Mouse (Mus musculus) bone marrow, adult 2 months (tissue): ENCODE results near the gene Atp1b4. TPM values are rescaled to one million over a fixed set of nuclear protein-coding genes. Genes with fewer than 3 reads are reported as not detected.
"Not testable (repeated sequence)": the region's sequence is repeated elsewhere in the genome, so short reads cannot be mapped to it uniquely, and the experiment has no call there.

Experiments used
- H3K27ac ChIP-seq: fragments of 200-500 bp; 2 replicates; pipeline ENCODE4 v1.5.1; 2012; ENCODE audit warnings: low read depth, mild to moderate bottlenecking, control low read depth, inconsistent platforms, low read length; ENCODE audit not compliant: control insufficient read depth, poor library complexity, insufficient read depth
- H3K4me1 ChIP-seq: fragments of 200-500 bp; 2 replicates; pipeline ENCODE4 v1.6.1; 2011; ENCODE audit warnings: low read length; ENCODE audit not compliant: control insufficient read depth, insufficient read depth
- H3K4me3 ChIP-seq: fragments of 200-500 bp; replicated peaks from 2 replicates; pipeline ENCODE3; 2011; ENCODE audit warnings: mild to moderate bottlenecking, low read depth, low read length, control low read depth; ENCODE audit not compliant: control insufficient read depth
- CTCF ChIP-seq: fragments of 200-500 bp; IDR thresholded peaks from 2 replicates; pipeline ENCODE4 v1.5.1; 2011; ENCODE audit warnings: low read length, control low read depth; ENCODE audit not compliant: control insufficient read depth, insufficient read depth
- POLR2A ChIP-seq: fragments of 200-500 bp; IDR thresholded peaks from 2 replicates; pipeline ENCODE4 v1.6.1; 2011; ENCODE audit warnings: low read depth, mild to moderate bottlenecking, control low read depth, low read length, borderline replicate concordance; ENCODE audit not compliant: control insufficient read depth
- WGBS: fragments of 180-500 bp; shearing (Covaris S2); methylation state at CpG from one replicate; pipeline ENCODE4 v1.1.7; 2018; 5-methylcytosine and 5-hydroxymethylcytosine counted together
- polyA plus RNA-seq: library from polyadenylated mRNA; stranded (reverse); fragments of >200 nt; gene quantifications from 2 replicates; pipeline ENCODE4 v1.2.4, GENCODE M21; 2011; ENCODE audit warnings: low replicate concordance; ENCODE audit not compliant: missing spikeins, insufficient read depth, insufficient read length

The Atp1b4 gene
- polyA plus RNA-seq, 1 experiment, result 0.35 TPM

DNA sequence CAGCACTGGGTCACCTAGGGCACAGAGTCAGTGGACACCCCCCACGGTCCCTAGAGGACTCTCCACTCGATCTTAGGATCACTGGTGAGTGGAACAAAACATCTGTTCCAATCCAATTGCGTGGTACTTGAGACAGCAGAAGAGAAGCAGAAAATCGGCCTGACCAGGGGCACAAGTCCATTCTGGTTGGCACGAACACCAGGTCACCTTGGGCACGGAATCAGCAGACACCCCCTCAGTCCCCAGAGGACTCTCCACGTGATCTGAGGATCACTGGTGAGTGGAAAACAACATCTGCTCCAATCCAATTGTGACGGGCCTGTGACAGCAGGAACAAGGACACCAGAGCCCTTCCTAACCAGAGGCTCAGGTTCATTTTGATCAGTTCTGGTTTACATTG lies 46.0 kb downstream of the Atp1b4 start:
- Histone ChIP-seq H3K4me3 (no peak overlapping the region), H3K4me1 (no peaks in the 10 kb centered on the region), H3K27ac (no peak overlapping the region)
- TF ChIP-seq CTCF (no peak), POLR2A (no peak)
- WGBS, result 71% methylated on average over 8 of the region's 8 CpGs

DNA sequence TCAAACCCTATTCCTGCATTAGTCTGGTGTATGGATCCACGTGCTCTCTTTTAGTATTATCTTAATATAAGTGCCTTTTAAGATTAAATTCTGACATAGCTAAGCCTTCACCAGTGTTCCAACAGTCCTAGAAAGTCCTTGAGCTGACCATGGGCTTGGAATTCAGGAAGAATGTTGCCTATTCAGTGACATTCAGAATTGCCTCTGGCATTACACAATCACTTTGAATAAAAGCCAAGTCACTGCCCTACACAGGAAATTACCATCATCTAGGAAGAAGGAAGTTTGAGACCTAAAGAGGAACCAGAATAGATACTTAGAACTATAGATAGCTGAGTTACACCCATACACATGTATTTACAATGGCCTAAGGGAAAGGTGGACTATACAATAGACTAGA lies 48.6 kb downstream of the Atp1b4 start:
- whole genome bisulfite sequencing, result 50% methylated on average over 1 of the region's 1 CpGs
- not testable (repeated sequence) for H3K27ac ChIP-seq, H3K4me1 ChIP-seq, H3K4me3 ChIP-seq

DNA sequence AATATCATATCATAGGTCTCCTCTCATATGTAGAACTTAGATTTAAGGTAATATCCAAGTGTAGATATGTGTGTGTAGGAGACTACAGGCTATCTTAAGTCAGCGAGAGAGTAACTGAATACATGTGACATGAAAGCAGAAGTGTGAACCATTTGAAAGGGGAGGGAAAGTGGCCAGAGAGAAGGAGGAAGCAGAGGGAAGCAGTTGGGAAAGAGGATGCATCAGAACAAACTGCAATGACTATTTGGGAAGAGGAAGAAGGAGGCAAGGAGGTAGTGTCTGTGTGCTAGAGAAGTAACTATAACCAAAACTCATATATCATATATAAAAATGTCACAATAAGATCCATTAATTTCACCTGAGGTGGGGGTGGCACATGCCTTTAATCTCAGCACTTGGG lies 57.2 kb downstream of the Atp1b4 start:
- H3K27ac ChIP-seq, H3K4me3 ChIP-seq, H3K4me1 ChIP-seq: not testable (repeated sequence)
- 46% methylated on average over 1 of the region's 1 CpGs for WGBS

Other genes with a start within 250 kb of the Atp1b4 start
- not detected in 2 replicates for gene Rhox10, start 249.7 kb upstream of the Atp1b4 start, polyA plus RNA-seq
- gene Rhox11, start 231.0 kb upstream of the Atp1b4 start, polyA plus RNA-seq, result not detected in 2 replicates
- not detected in 2 replicates for gene Rhox12, start 205.3 kb upstream of the Atp1b4 start, polyA plus RNA-seq
- gene Rhox13, start 195.0 kb upstream of the Atp1b4 start, polyA plus RNA-seq, result not detected in 2 replicates
- gene Zbtb33, start 126.4 kb upstream of the Atp1b4 start, polyA plus RNA-seq, result 1.2 and 4.6 TPM in 2 replicates
- gene Tmem255a, start 63.7 kb upstream of the Atp1b4 start, polyA plus RNA-seq, result not detected in 2 replicates
- gene Lamp2, start 140.3 kb downstream of the Atp1b4 start, polyA plus RNA-seq, result 10.5 and 35.6 TPM in 2 replicates